Mouse (Mus musculus): ENCODE measurements around the gene Trex2. TPM values are rescaled to one million over a fixed set of nuclear protein-coding genes. Genes with fewer than 3 reads are reported as not detected.

Gene Trex2
- 1.7 and 2.2 TPM in 2 replicates for polyA plus RNA-seq (2012; rRNA removed)

DNA sequence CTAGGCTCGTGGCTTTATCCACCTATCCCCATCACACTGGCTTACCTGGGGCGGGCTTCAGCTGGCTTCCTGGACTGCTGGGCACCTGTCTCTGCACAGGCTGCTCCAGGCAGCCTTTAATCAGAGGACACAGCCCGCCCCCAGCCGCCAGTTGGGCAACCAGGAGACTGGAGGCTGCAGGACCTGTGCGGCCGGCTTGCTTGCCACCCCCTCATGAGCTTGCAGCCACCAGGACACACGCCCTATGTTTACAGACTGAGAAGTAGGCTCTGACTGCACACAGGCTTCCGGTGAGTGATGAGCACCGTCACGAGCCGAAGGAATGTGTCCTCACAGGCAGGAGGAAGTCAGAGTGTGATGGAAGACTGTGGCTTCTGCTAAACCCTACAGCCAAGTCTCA is at the start of gene Trex2:
Trex2 (minus strand) TSS at position 93 of the 400 bp plus-strand sequence.
- 93% methylated on average over 11 of the region's 11 CpGs for WGBS
- H3K4me1 ChIP-seq (replicated peaks; ENCODE audit: control insufficient read depth, insufficient read depth, low read length), result no peaks in the 10 kb centered on the region
- H3K27me3 ChIP-seq (ENCODE audit: control insufficient read depth, insufficient read depth, low read length), result no peaks in the 10 kb centered on the region
- H3K36me3 ChIP-seq (ENCODE audit: control insufficient read depth, insufficient read depth, low read length), result no peaks in the 10 kb centered on the region
- no peak within 1 kb of the TSS for H3K27ac ChIP-seq (ENCODE audit: control insufficient read depth, insufficient read depth, low read length)
- DNase-seq, result no peak
- H3K4me3 ChIP-seq (ENCODE audit: control insufficient read depth, insufficient read depth, low read length), result no peak within 1 kb of the TSS
- no peak for TF ChIP-seq CTCF (IDR thresholded peaks at IDR 0.05; ENCODE audit: borderline replicate concordance, control insufficient read depth, extremely low read depth, insufficient read depth, low read length, poor library complexity)
- TF ChIP-seq POLR2A (IDR thresholded peaks at IDR 0.05; ENCODE audit: control insufficient read depth, extremely low read depth, insufficient read depth, low read length, poor library complexity), result no peak

DNA sequence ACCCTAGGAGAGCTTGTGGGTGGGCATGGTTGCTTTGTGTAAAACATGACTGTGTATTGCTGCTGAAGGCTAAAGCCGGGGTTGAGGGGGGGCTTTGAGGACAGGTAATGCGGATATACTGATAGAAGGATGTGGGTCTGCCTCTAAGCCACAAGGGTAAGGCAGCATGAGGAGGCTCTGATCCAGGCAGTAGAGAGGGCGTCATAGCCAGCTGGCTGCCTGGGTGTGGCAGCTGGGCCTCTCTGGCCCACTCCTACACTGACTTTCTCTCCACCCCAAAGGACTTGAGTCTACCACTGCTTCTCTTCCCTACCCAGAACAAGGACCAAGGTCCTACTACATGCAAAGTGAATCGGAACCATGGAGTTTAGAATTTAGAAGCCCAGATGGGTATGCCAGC is 49.7 kb upstream of the Trex2 start:
- no peaks in the 10 kb centered on the region for H3K4me1 ChIP-seq (replicated peaks; ENCODE audit: control insufficient read depth, insufficient read depth, low read length)
- no peaks in the 10 kb centered on the region for H3K36me3 ChIP-seq (ENCODE audit: control insufficient read depth, insufficient read depth, low read length)
- H3K27ac ChIP-seq (ENCODE audit: control insufficient read depth, insufficient read depth, low read length), result no peak overlapping the region
- TF ChIP-seq CTCF (IDR thresholded peaks at IDR 0.05; ENCODE audit: borderline replicate concordance, control insufficient read depth, extremely low read depth, insufficient read depth, low read length, poor library complexity), result no peak
- no peak for TF ChIP-seq POLR2A (IDR thresholded peaks at IDR 0.05; ENCODE audit: control insufficient read depth, extremely low read depth, insufficient read depth, low read length, poor library complexity)
- WGBS, result 67% methylated on average over 4 of the region's 4 CpGs
- H3K27me3 ChIP-seq (ENCODE audit: control insufficient read depth, insufficient read depth, low read length), result no peaks in the 10 kb centered on the region
- no peak for DNase-seq
- no peak overlapping the region for H3K4me3 ChIP-seq (ENCODE audit: control insufficient read depth, insufficient read depth, low read length)

DNA sequence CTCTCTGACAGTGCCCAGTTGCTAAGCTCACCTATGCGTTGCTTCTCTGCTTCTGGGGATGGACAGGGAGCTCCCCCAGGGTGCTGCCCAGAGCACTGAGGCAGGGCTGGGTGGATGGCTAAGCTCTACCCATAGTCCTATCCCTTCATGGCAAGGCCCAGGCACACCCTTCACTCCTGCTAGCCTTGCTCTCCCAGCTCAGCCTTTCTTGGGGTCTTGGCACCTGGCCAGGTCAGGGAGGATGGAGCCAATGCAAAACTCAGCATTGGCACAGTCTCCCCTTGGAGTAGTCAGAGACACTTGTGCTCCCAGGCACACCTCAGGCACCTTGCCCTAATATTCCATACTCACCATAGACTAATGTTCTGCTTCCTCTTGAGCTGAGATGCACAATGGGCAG is 48.9 kb upstream of the Trex2 start:
- DNase-seq, result no peak
- H3K27me3 ChIP-seq (ENCODE audit: control insufficient read depth, insufficient read depth, low read length), result no peaks in the 10 kb centered on the region
- WGBS, result 100% methylated on average over 1 of the region's 1 CpGs
- no peak overlapping the region for H3K4me3 ChIP-seq (ENCODE audit: control insufficient read depth, insufficient read depth, low read length)
- no peaks in the 10 kb centered on the region for H3K4me1 ChIP-seq (replicated peaks; ENCODE audit: control insufficient read depth, insufficient read depth, low read length)
- H3K36me3 ChIP-seq (ENCODE audit: control insufficient read depth, insufficient read depth, low read length), result no peaks in the 10 kb centered on the region
- H3K27ac ChIP-seq (ENCODE audit: control insufficient read depth, insufficient read depth, low read length), result no peak overlapping the region
- TF ChIP-seq CTCF (IDR thresholded peaks at IDR 0.05; ENCODE audit: borderline replicate concordance, control insufficient read depth, extremely low read depth, insufficient read depth, low read length, poor library complexity), result no peak
- no peak for TF ChIP-seq POLR2A (IDR thresholded peaks at IDR 0.05; ENCODE audit: control insufficient read depth, extremely low read depth, insufficient read depth, low read length, poor library complexity)

DNA sequence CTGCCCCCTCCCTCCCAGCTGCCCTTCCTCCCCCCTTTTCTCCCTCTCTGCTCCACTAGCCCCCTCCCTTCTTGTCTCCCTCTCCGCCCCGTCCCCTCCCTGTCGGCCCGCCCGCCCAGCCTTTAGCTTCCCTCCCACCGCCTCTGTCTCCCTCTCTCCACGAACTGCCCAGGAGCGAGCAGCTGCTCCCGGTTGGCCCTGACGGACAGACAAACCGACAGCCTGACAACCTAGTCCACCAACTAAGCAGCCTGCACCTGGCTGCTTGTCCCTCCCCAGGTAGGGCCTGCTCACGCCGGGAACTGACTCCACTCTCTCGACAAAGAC is 48.3 kb upstream of the Trex2 start, which contains the start of gene Bgn:
Bgn (plus strand) TSS at position 119 of the 327 bp plus-strand sequence.
- Histone ChIP-seq H3K27me3 (ENCODE audit: control insufficient read depth, insufficient read depth, low read length) (no peaks in the 10 kb centered on the region), H3K4me1 (replicated peaks; ENCODE audit: control insufficient read depth, insufficient read depth, low read length) (no peaks in the 10 kb centered on the region), H3K4me3 (ENCODE audit: control insufficient read depth, insufficient read depth, low read length) (no peak within 1 kb of the TSS), H3K36me3 (ENCODE audit: control insufficient read depth, insufficient read depth, low read length) (no peaks in the 10 kb centered on the region), H3K27ac (ENCODE audit: control insufficient read depth, insufficient read depth, low read length) (no peak within 1 kb of the TSS)
- 45% methylated on average over 9 of the region's 14 CpGs for WGBS
- TF ChIP-seq CTCF (IDR thresholded peaks at IDR 0.05; ENCODE audit: borderline replicate concordance, control insufficient read depth, extremely low read depth, insufficient read depth, low read length, poor library complexity) (no peak), POLR2A (IDR thresholded peaks at IDR 0.05; ENCODE audit: control insufficient read depth, extremely low read depth, insufficient read depth, low read length, poor library complexity) (no peak)
- DNase-seq, result no peak

DNA sequence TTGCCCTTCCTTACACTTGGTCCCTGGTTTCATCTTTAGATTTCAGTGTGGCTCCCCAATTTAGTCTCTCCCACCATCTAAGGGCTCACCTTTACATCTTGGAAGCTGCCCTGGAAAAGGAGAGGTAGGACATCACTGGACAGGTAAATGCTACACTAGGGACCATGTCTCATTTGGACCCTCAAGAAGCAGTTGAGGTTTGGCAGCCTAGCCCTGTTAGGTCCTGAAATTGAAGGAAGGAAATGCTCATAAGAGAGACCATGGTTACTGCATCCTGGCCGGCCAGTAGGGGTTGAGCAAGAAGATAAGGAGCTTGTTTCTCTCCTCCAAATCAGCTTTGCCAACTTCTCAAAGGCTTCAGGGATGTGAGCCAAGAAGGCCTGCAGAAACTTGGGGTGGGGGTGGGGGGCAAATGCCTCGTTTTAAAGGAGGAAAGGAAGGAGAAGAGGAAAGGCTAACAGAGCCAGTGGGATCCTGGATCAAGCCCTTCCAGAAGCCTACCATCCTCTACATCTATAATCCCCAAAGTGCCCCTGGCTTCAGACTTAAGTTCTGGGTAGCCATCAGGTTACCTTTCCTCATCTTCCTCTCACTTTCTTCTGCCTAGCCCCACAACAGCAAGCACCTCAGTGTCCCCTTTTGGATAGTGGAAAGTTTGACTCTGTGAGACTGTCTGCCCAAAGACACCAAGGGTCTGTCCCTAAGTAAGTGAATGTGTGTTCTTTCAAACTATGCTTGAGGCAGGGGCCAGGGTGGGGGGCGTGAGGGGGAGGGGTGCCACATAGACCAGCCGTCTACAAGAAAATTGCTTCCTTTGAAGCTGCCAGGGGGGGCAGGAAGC is 47.7 kb upstream of the Trex2 start:
- Histone ChIP-seq H3K4me1 (replicated peaks; ENCODE audit: control insufficient read depth, insufficient read depth, low read length) (no peaks in the 10 kb centered on the region), H3K4me3 (ENCODE audit: control insufficient read depth, insufficient read depth, low read length) (no peak overlapping the region), H3K27ac (ENCODE audit: control insufficient read depth, insufficient read depth, low read length) (no peak overlapping the region), H3K27me3 (ENCODE audit: control insufficient read depth, insufficient read depth, low read length) (no peaks in the 10 kb centered on the region), H3K36me3 (ENCODE audit: control insufficient read depth, insufficient read depth, low read length) (no peaks in the 10 kb centered on the region)
- WGBS, result 29% methylated on average over 4 of the region's 4 CpGs
- DNase-seq, result no peak
- TF ChIP-seq CTCF (IDR thresholded peaks at IDR 0.05; ENCODE audit: borderline replicate concordance, control insufficient read depth, extremely low read depth, insufficient read depth, low read length, poor library complexity) (no peak), POLR2A (IDR thresholded peaks at IDR 0.05; ENCODE audit: control insufficient read depth, extremely low read depth, insufficient read depth, low read length, poor library complexity) (no peak)

DNA sequence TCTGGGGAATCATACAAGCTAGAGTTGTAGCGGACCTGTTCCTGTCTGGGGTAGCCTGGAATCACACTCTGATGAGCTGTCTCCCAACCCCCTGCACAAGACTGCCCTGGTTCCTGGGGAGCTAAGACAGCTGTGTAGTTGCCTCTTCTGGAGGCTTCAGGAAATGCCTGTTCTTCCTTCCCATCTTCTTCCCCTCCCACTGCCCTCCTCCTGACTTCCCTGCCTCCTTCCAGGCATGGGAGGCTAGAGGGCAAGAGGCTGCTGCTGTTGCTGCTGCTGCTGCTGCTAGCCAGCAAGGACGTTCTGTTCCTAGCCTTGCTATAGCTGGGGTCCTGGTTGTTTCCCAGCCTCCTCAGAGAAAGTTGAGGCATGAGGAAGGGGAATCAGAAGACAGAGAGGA is 45.2 kb upstream of the Trex2 start:
- no peak for TF ChIP-seq POLR2A (IDR thresholded peaks at IDR 0.05; ENCODE audit: control insufficient read depth, extremely low read depth, insufficient read depth, low read length, poor library complexity)
- TF ChIP-seq CTCF (IDR thresholded peaks at IDR 0.05; ENCODE audit: borderline replicate concordance, control insufficient read depth, extremely low read depth, insufficient read depth, low read length, poor library complexity), result no peak

More for the DNA sequence above, 45.2 kb upstream of the Trex2 start:
- Histone ChIP-seq H3K4me3 (ENCODE audit: control insufficient read depth, insufficient read depth, low read length) (no peak overlapping the region), H3K4me1 (replicated peaks; ENCODE audit: control insufficient read depth, insufficient read depth, low read length) (no peaks in the 10 kb centered on the region), H3K27ac (ENCODE audit: control insufficient read depth, insufficient read depth, low read length) (no peak overlapping the region), H3K27me3 (ENCODE audit: control insufficient read depth, insufficient read depth, low read length) (no peaks in the 10 kb centered on the region), H3K36me3 (ENCODE audit: control insufficient read depth, insufficient read depth, low read length) (no peaks in the 10 kb centered on the region)
- WGBS, result 92% methylated on average over 2 of the region's 2 CpGs
- no peak for DNase-seq
